Mouse (Mus musculus): ENCODE measurements around the gene Irx5.

GRCm38 (mm10) chr8:92329273-92329672, 28.2 kb upstream of the Irx5 start:
- TF ChIP-seq CTCF (IDR thresholded peaks at IDR 0.05; ENCODE audit: insufficient read depth, low read length): no peak
- no peak for TF ChIP-seq POLR2A (IDR thresholded peaks at IDR 0.05; ENCODE audit: borderline replicate concordance, extremely low read depth, low read depth, low read length)

Measured in lung, adult 2 months (tissue).